Mouse (Mus musculus): Measurements from ENCODE around the gene Rps23. TPM values are rescaled to one million over a fixed set of nuclear protein-coding genes. Genes with fewer than 3 reads are reported as not detected.

Rps23 gene
- polyA plus RNA-seq, 1 experiment = 409 TPM

GRCm38 (mm10) chr13:90970259-90971017, 47.7 kb downstream of the Rps23 start:
- no peaks in the 10 kb centered on the region for H3K27me3 ChIP-seq (ENCODE audit: control insufficient read depth, insufficient read depth, low read length)

GRCm38 (mm10) chr13:90973409-90973808, 50.7 kb downstream of the Rps23 start:
- Histone ChIP-seq H3K4me3 (replicated peaks; ENCODE audit: insufficient read depth, low read depth, low read length) (no peak overlapping the region), H3K27me3 (ENCODE audit: control insufficient read depth, insufficient read depth, low read length) (no peaks in the 10 kb centered on the region), H3K27ac (ENCODE audit: insufficient read depth, low read length) (no peak overlapping the region), H3K4me1 (ENCODE audit: control insufficient read depth, insufficient read depth, low read length) (no peaks in the 10 kb centered on the region)
- TF ChIP-seq POLR2A (IDR thresholded peaks at IDR 0.05; ENCODE audit: borderline replicate concordance, insufficient read depth, low read length) = no peak
- no peak for TF ChIP-seq CTCF (IDR thresholded peaks at IDR 0.05; ENCODE audit: borderline replicate concordance, insufficient read depth, low read depth, low read length)
- no peak for DNase-seq
- 63% methylated on average over 7 of the region's 7 CpGs for WGBS

More at GRCm38 (mm10) chr13:90970259-90971017, 47.7 kb downstream of the Rps23 start:
- 77% methylated on average over 10 of the region's 10 CpGs for WGBS
- Histone ChIP-seq H3K27ac (ENCODE audit: insufficient read depth, low read length) (no peak overlapping the region), H3K4me3 (replicated peaks; ENCODE audit: insufficient read depth, low read depth, low read length) (no peak overlapping the region), H3K4me1 (ENCODE audit: control insufficient read depth, insufficient read depth, low read length) (no peaks in the 10 kb centered on the region)
- no peak for DNase-seq
- TF ChIP-seq POLR2A (IDR thresholded peaks at IDR 0.05; ENCODE audit: borderline replicate concordance, insufficient read depth, low read length) (no peak), CTCF (IDR thresholded peaks at IDR 0.05; ENCODE audit: borderline replicate concordance, insufficient read depth, low read depth, low read length) (no peak)

Other genes starting within 250 kb of the Rps23 start
- gene Atp6ap1l, start 17.6 kb upstream of the Rps23 start, polyA plus RNA-seq (2012; rRNA removed) = 13.3 and 14.2 TPM in 2 replicates